Mouse (Mus musculus): ENCODE measurements around the gene Phc2. TPM values are rescaled to one million over a fixed set of nuclear protein-coding genes. Genes with fewer than 3 reads are reported as not detected.
A peak's percentile ranks its signal among the peaks of the same experiment; 100 is the strongest.

Phc2 gene
- total and polyA plus RNA-seq, 3 experiments: 23.7 to 65.5 TPM; not detected in 1

DNA sequence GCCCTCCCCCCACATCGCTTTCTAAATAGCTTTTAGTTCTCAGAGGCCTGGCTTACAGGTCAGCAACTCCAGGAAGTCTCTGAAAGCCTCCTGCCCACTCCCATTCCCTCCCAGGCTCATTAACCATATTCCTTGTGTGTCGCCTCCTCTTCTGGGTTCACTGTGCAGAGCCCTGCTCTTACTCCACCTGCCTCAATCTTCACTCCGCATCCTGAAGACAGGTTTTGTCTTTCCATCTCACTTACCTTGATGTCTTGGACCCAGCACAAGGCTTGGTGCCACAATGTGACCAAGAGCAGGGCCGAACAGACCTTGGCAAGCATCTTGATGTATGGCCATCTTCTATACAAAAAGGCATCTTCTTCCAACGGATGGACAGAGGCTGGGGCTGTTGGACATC is 104.7 kb downstream of the Phc2 start:
- no peak overlapping the region for H3K27ac ChIP-seq (ENCODE audit: control insufficient read depth, low read depth, low read length)
- H3K9me3 ChIP-seq (replicated peaks; ENCODE audit: insufficient read depth, low read length): no peaks in the 10 kb centered on the region
- no peak for DNase-seq (ENCODE audit: low read depth, low spot score)
- no peak overlapping the region for H3K9ac ChIP-seq (ENCODE audit: control insufficient read depth, low read depth, low read length, poor library complexity, severe bottlenecking)
- TF ChIP-seq GABPA (IDR thresholded peaks at IDR 0.05; ENCODE audit: low read depth, low read length): no peak
- TF ChIP-seq MYB (IDR thresholded peaks at IDR 0.05; ENCODE audit: low read depth, low read length): no peak
- no peak for TF ChIP-seq NELFE (IDR thresholded peaks at IDR 0.05; ENCODE audit: low read depth, low read length)
- TF ChIP-seq MYC (IDR thresholded peaks at IDR 0.05; ENCODE audit: low read depth, low read length): no peak
- TF ChIP-seq EP300 (IDR thresholded peaks at IDR 0.05; ENCODE audit: low read depth in 1 of 2, low read length in 2 of 2): no peak
- TF ChIP-seq MEF2A (IDR thresholded peaks at IDR 0.05; ENCODE audit: extremely low read depth, insufficient replicate concordance, low read depth, low read length, poor library complexity, severe bottlenecking): no peak
- no peak for TF ChIP-seq MAFK (IDR thresholded peaks at IDR 0.05; ENCODE audit: borderline replicate concordance, low read depth, low read length)
- TF ChIP-seq ETS1 (IDR thresholded peaks at IDR 0.05; ENCODE audit: low read depth, low read length): no peak
- TF ChIP-seq RCOR1 (IDR thresholded peaks at IDR 0.05; ENCODE audit: low read depth, low read length): no peak
- no peak for TF ChIP-seq E2F4 (IDR thresholded peaks at IDR 0.05; ENCODE audit: borderline replicate concordance, low read depth, low read length)
- no peak for TF ChIP-seq CTCF (IDR thresholded peaks at IDR 0.05 in 2 of 3, conservative IDR thresholded peaks at IDR 0.05 in 1 of 3; ENCODE audit: control insufficient read depth in 1 of 3, insufficient read depth in 1 of 3, low read depth in 2 of 3, low read length in 3 of 3, poor library complexity in 1 of 3, severe bottlenecking in 1 of 3)
- TF ChIP-seq MAZ (IDR thresholded peaks at IDR 0.05; ENCODE audit: low read depth, low read length): no peak
- no peak for TF ChIP-seq ZMIZ1 (IDR thresholded peaks at IDR 0.05; ENCODE audit: low read depth, low read length)
- H3K4me3 ChIP-seq (ENCODE audit: control insufficient read depth in 1 of 2, insufficient read depth in 1 of 2, low read depth in 2 of 2, low read length in 2 of 2): no peak overlapping the region
- peaks cover 0 to 10% of the 10 kb centered on the region in 2 experiments; a peak in 1 of 4 replicates for H3K36me3 ChIP-seq (ENCODE audit: control insufficient read depth in 1 of 2, insufficient read depth in 2 of 2, low read length in 2 of 2)
- no peaks in the 10 kb centered on the region for H3K27me3 ChIP-seq (ENCODE audit: control insufficient read depth in 1 of 2, insufficient read depth in 2 of 2, low read length in 2 of 2)
- peaks cover 11 to 14% of the 10 kb centered on the region in 2 experiments for H3K4me1 ChIP-seq (ENCODE audit: control insufficient read depth in 1 of 2, insufficient read depth in 2 of 2, low read length in 2 of 2)
- H3K79me2 ChIP-seq (ENCODE audit: control insufficient read depth, insufficient read depth, low read length, poor library complexity): no peaks in the 10 kb centered on the region

DNA sequence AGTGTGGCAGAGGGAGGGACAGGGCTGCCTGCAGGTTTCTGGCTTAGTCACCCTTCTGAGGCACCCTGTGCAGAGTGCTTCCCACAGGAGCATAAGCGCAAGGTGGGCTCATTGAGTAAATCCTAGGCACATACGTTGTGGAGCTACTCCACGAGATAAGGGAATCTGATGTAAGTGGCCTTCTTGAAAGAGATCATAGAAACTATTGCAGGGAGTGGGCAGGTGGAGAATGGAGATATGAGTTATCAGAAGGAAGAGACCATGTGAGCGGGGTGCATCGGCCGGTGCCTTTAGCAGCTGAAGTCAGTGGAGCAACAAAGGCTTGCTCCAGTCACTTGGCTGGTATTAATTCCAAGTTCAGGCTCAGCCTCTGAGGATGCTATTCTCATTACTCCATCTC is 105.5 kb downstream of the Phc2 start:
- Histone ChIP-seq H3K4me1 (ENCODE audit: control insufficient read depth in 1 of 2, insufficient read depth in 2 of 2, low read length in 2 of 2) (peaks cover 11 to 14% of the 10 kb centered on the region in 2 experiments), H3K27ac (ENCODE audit: control insufficient read depth, low read depth, low read length) (peak overlapping the region; percentile 4; the same call in 1 of the 2 replicates), H3K27me3 (ENCODE audit: control insufficient read depth in 1 of 2, insufficient read depth in 2 of 2, low read length in 2 of 2) (no peaks in the 10 kb centered on the region), H3K4me3 (ENCODE audit: control insufficient read depth in 1 of 2, insufficient read depth in 1 of 2, low read depth in 2 of 2, low read length in 2 of 2) (peak overlapping the region in 1 of 2 experiments; percentile 5; a peak in 1 of 4 replicates), H3K36me3 (ENCODE audit: control insufficient read depth in 1 of 2, insufficient read depth in 2 of 2, low read length in 2 of 2) (peaks cover 0 to 10% of the 10 kb centered on the region in 2 experiments; a peak in 1 of 4 replicates), H3K9me3 (replicated peaks; ENCODE audit: insufficient read depth, low read length) (no peaks in the 10 kb centered on the region), H3K9ac (ENCODE audit: control insufficient read depth, low read depth, low read length, poor library complexity, severe bottlenecking) (0 out of 2 replicates have a peak overlapping the region, but pooled peaks have one; percentile 2), H3K79me2 (ENCODE audit: control insufficient read depth, insufficient read depth, low read length, poor library complexity) (no peaks in the 10 kb centered on the region)
- TF ChIP-seq EP300 (IDR thresholded peaks at IDR 0.05; ENCODE audit: low read depth in 1 of 2, low read length in 2 of 2): peak; percentile 88 to 90
- 0 out of 2 replicates have a peak, but pooled peaks have one; percentile 34 for TF ChIP-seq MYC (IDR thresholded peaks at IDR 0.05; ENCODE audit: low read depth, low read length)
- TF ChIP-seq USF1 (IDR thresholded peaks at IDR 0.05; ENCODE audit: low read depth, low read length): peak; percentile 70
- no peak for TF ChIP-seq POLR2A (IDR thresholded peaks at IDR 0.05; ENCODE audit: control insufficient read depth in 1 of 2, insufficient read depth in 1 of 2, low read depth in 1 of 2, low read length in 2 of 2, poor library complexity in 1 of 2)
- peak; percentile 87 for TF ChIP-seq ETS1 (IDR thresholded peaks at IDR 0.05; ENCODE audit: low read depth, low read length)
- no peak for TF ChIP-seq MAZ (IDR thresholded peaks at IDR 0.05; ENCODE audit: low read depth, low read length)
- TF ChIP-seq TAL1 (IDR thresholded peaks at IDR 0.05; ENCODE audit: low read length): peak; percentile 71
- TF ChIP-seq RCOR1 (IDR thresholded peaks at IDR 0.05; ENCODE audit: low read depth, low read length): peak; percentile 88
- TF ChIP-seq GATA1 (IDR thresholded peaks at IDR 0.05; ENCODE audit: low read depth, low read length): peak; percentile 92
- TF ChIP-seq HCFC1 (IDR thresholded peaks at IDR 0.05; ENCODE audit: low read depth, low read length): no peak
- TF ChIP-seq MAX (IDR thresholded peaks at IDR 0.05; ENCODE audit: low read length): peak; percentile 37; the same call in 1 of the 2 replicates
- 0 out of 2 replicates have a peak, but pooled peaks have one; percentile 23 for TF ChIP-seq BHLHE40 (IDR thresholded peaks at IDR 0.05; ENCODE audit: borderline replicate concordance, low read depth, low read length)
- TF ChIP-seq TCF12 (IDR thresholded peaks at IDR 0.05; ENCODE audit: low read depth, low read length): peak; percentile 95
- TF ChIP-seq ZNF384 (IDR thresholded peaks at IDR 0.05; ENCODE audit: low read depth, low read length): no peak
- peak; percentile 60; the same call in 1 of the 2 replicates for TF ChIP-seq MXI1 (IDR thresholded peaks at IDR 0.05; ENCODE audit: low read depth, low read length)
- peak; percentile 77 for DNase-seq (ENCODE audit: low read depth, low spot score)

All from MEL (cell line).